Mouse (Mus musculus) forebrain, embryonic 13.5 days (tissue): ENCODE results near the gene Lurap1. TPM values are rescaled to one million over a fixed set of nuclear protein-coding genes. Genes with fewer than 3 reads are reported as not detected.

Source experiments
- ATAC-seq: fragments of 200-750 bp; cut with Nextera tagmentation; 2 replicates; pipeline ENCODE4 v1.8.0; 2017
- H3K27ac ChIP-seq: fragments of 300-500 bp; sonication (generic); 2 replicates; pipeline ENCODE4 v1.5.1; 2015; ENCODE audit warnings: inconsistent platforms, mild to moderate bottlenecking, moderate library complexity
- H3K27me3 ChIP-seq: fragments of 300-500 bp; sonication (generic); 2 replicates; pipeline ENCODE4 v1.6.1; 2015; ENCODE audit warnings: mild to moderate bottlenecking, inconsistent platforms
- H3K36me3 ChIP-seq: fragments of 300-500 bp; sonication (generic); 2 replicates; pipeline ENCODE4 v1.6.1; 2015; ENCODE audit warnings: mild to moderate bottlenecking, inconsistent platforms; ENCODE audit not compliant: poor library complexity, severe bottlenecking
- H3K4me1 ChIP-seq: fragments of 300-500 bp; sonication (generic); 2 replicates; pipeline ENCODE4 v1.6.1; 2015; ENCODE audit warnings: inconsistent platforms
- H3K4me2 ChIP-seq: fragments of 300-500 bp; sonication (generic); 2 replicates; pipeline ENCODE4 v1.6.1; 2015; ENCODE audit warnings: inconsistent platforms, mild to moderate bottlenecking, moderate library complexity
- H3K4me3 ChIP-seq: fragments of 300-500 bp; sonication (generic); 2 replicates; pipeline ENCODE4 v1.5.1; 2015; ENCODE audit warnings: mild to moderate bottlenecking, inconsistent platforms
- H3K9ac ChIP-seq: fragments of 300-500 bp; sonication (generic); 2 replicates; pipeline ENCODE4 v1.6.1; 2015; ENCODE audit warnings: mild to moderate bottlenecking, inconsistent platforms
- H3K9me3 ChIP-seq: fragments of 300-500 bp; sonication (generic); replicated peaks from 2 replicates; pipeline ENCODE4 v1.6.1; 2016; ENCODE audit warnings: inconsistent platforms
- WGBS: fragments of 180-500 bp; shearing (Covaris S2); methylation state at CpG from one replicate; pipeline ENCODE4 v1.1.7; 2015; 5-methylcytosine and 5-hydroxymethylcytosine counted together
- polyA plus RNA-seq: library from polyadenylated mRNA; unstranded; fragments of >200 nt; fragmentation: Nextera tagmentation; extraction: Ambion mirVana; gene quantifications from 2 replicates; pipeline ENCODE4 v1.2.1, GENCODE M21; 2015

The Lurap1 gene
- polyA plus RNA-seq, result 2.0 and 2.3 TPM in 2 replicates

- Histone ChIP-seq H3K4me3 (peak within 1 kb of the TSS; percentile 73), H3K4me1 (peaks cover 21% of the 10 kb centered on the region), H3K36me3 (peaks cover 46% of the 10 kb centered on the region), H3K27me3 (no peaks in the 10 kb centered on the region), H3K9me3 (no peaks in the 10 kb centered on the region), H3K4me2 (peak within 1 kb of the TSS; percentile 71), H3K27ac (peak within 1 kb of the TSS; percentile 80), H3K9ac (peak within 1 kb of the TSS; percentile 91)
- no peak for ATAC-seq
- 82% methylated on average over 6 of the region's 6 CpGs for WGBS
These were observed at the start of gene Lurap1 for GRCm38 (mm10) chr4:116151238-116151637. TSS of gene Lurap1 (minus strand) at chr4:116151338.

GRCm38 (mm10) chr4:116198422-116198821, 47.3 kb upstream of the Lurap1 start:
- H3K36me3 ChIP-seq, result no peaks in the 10 kb centered on the region
- no peaks in the 10 kb centered on the region for H3K4me1 ChIP-seq
- 86% methylated on average over 2 of the region's 2 CpGs for WGBS
- H3K27me3 ChIP-seq, result no peaks in the 10 kb centered on the region
- no peak overlapping the region for H3K4me3 ChIP-seq
- H3K4me2 ChIP-seq, result no peak overlapping the region
- no peaks in the 10 kb centered on the region for H3K9me3 ChIP-seq
- H3K9ac ChIP-seq, result no peak overlapping the region
- no peak for ATAC-seq
- H3K27ac ChIP-seq, result no peak overlapping the region

DNA sequence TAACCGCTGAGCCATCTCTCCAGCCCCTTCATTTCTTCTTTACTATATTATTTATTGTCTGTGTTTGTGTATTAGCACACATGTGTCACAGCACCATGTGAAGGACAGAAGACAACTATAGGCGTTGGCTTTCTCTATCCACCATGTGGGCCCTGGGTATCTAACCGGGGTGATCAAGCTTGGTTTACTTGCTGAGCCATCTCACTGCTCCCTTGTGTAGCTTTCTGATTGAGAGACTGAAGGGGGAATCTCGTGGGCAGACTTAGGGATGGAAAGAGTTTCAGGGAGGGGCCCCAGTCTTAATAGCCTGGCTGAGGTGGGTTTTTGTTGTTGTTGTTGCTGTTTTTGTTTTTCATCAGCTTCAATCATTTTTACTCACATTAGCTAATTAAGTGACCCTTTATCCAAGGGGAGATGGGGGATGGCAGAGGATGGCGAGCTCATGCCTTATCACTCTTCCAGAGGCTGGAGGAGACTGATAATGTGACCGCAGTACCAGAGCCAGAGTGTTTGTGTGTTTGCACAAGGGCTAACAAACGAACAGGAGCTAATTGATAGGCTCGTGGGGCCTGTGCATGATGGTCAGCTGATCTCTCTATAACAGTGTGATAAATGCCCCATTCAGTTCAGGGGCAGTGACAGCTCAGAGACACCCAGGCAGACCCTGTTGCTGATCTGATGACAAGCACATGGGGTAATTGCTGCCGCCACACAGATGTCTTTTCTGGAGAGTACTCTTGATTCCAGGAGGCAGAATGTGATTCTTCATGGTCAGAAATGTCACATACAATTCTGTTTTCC, 42.6 kb upstream of the Lurap1 start:
- no peaks in the 10 kb centered on the region for H3K27me3 ChIP-seq
- no peaks in the 10 kb centered on the region for H3K4me1 ChIP-seq
- H3K27ac ChIP-seq, result no peak overlapping the region
- H3K9ac ChIP-seq, result no peak overlapping the region
- 68% methylated on average over 9 of the region's 9 CpGs for WGBS
- no peak overlapping the region for H3K4me2 ChIP-seq
- H3K9me3 ChIP-seq, result no peaks in the 10 kb centered on the region
- ATAC-seq, result no peak
- H3K4me3 ChIP-seq, result no peak overlapping the region
- no peaks in the 10 kb centered on the region for H3K36me3 ChIP-seq

GRCm38 (mm10) chr4:116192286-116192835, 41.2 kb upstream of the Lurap1 start:
- Histone ChIP-seq H3K4me3 (no peak overlapping the region), H3K9me3 (no peaks in the 10 kb centered on the region), H3K36me3 (no peaks in the 10 kb centered on the region), H3K9ac (no peak overlapping the region), H3K4me1 (no peaks in the 10 kb centered on the region), H3K4me2 (no peak overlapping the region), H3K27me3 (no peaks in the 10 kb centered on the region), H3K27ac (no peak overlapping the region)
- 63% methylated on average over 4 of the region's 4 CpGs for WGBS
- ATAC-seq, result no peak

DNA sequence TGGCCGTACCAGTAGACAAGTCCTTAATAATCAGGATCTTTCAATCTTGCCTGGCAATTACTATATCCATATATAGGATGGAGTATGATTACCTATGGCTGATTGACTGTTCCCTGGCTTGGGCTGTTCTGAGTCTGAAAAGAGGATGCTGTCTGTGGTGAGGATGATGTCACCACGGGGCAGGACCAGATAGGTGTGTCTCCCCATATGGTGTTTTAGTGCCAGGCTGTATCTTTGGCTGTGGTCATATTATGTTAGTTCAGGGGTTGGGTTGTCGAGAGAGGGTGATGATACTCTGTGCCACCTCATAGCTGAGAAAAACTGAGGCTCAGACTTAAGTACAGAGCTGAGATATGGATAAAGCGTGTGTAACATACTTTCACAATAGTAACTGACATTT, 33.9 kb upstream of the Lurap1 start:
- Histone ChIP-seq H3K4me3 (no peak overlapping the region), H3K4me1 (no peaks in the 10 kb centered on the region), H3K9ac (no peak overlapping the region), H3K9me3 (no peaks in the 10 kb centered on the region), H3K27ac (no peak overlapping the region), H3K36me3 (no peaks in the 10 kb centered on the region), H3K27me3 (no peaks in the 10 kb centered on the region), H3K4me2 (no peak overlapping the region)
- WGBS, result 93% methylated on average over 4 of the region's 4 CpGs
- ATAC-seq, result no peak

- Histone ChIP-seq H3K4me2 (peak overlapping the region; percentile 26; the same call in 1 of the 2 replicates), H3K9ac (peak overlapping the region; percentile 37; the same call in 1 of the 2 replicates), H3K4me3 (no peak overlapping the region), H3K27me3 (no peaks in the 10 kb centered on the region), H3K9me3 (no peaks in the 10 kb centered on the region), H3K36me3 (no peaks in the 10 kb centered on the region), H3K27ac (no peak overlapping the region), H3K4me1 (no peaks in the 10 kb centered on the region)
- no peak for ATAC-seq
- WGBS, result 6% methylated on average over 12 of the region's 12 CpGs
These were observed 31.6 kb upstream of the Lurap1 start for GRCm38 (mm10) chr4:116182745-116183144.

DNA sequence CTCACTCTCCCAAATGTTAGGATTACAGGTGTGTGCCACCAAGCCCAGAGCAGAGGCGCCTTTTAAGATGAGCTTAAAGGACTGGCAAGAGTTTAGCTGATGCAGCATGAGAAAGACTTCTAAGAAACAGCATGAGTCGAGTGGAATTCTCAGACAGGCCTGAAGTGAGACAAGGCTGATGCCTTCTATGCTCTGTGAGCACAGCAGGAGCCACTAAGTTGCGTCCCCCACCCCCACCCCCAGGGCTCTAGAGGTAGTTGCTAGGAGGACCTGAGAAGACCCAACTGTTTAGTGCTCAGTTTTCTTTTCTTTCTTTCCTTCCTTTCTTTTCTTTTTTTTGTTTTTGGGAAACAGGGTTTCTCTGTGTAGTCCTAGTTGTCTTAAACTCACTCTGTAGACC, 30.9 kb upstream of the Lurap1 start:
- no peaks in the 10 kb centered on the region for H3K9me3 ChIP-seq
- H3K9ac ChIP-seq, result no peak overlapping the region
- H3K4me1 ChIP-seq, result 0 out of 2 replicates have a peak, but pooled peaks cover 3% of the 10 kb centered on the region
- H3K4me3 ChIP-seq, result no peak overlapping the region
- ATAC-seq, result no peak
- no peak overlapping the region for H3K27ac ChIP-seq
- H3K36me3 ChIP-seq, result no peaks in the 10 kb centered on the region
- H3K27me3 ChIP-seq, result no peaks in the 10 kb centered on the region
- WGBS, result 12% methylated on average over 3 of the region's 3 CpGs
- no peak overlapping the region for H3K4me2 ChIP-seq

- no peak overlapping the region for H3K9ac ChIP-seq
- H3K27me3 ChIP-seq, result no peaks in the 10 kb centered on the region
- no peaks in the 10 kb centered on the region for H3K36me3 ChIP-seq
- H3K27ac ChIP-seq, result no peak overlapping the region
- H3K9me3 ChIP-seq, result no peaks in the 10 kb centered on the region
- H3K4me1 ChIP-seq, result peaks cover 29% of the 10 kb centered on the region
- WGBS, result 47% methylated on average over 5 of the region's 5 CpGs
- no peak overlapping the region for H3K4me3 ChIP-seq
- ATAC-seq, result no peak
- H3K4me2 ChIP-seq, result no peak overlapping the region
These were observed 26.0 kb upstream of the Lurap1 start for GRCm38 (mm10) chr4:116177140-116177539.

GRCm38 (mm10) chr4:116176543-116176988, 25.4 kb upstream of the Lurap1 start:
- 30% methylated on average over 10 of the region's 10 CpGs for WGBS
- H3K4me3 ChIP-seq, result 0 out of 2 replicates have a peak overlapping the region, but pooled peaks have one; percentile 7
- no peaks in the 10 kb centered on the region for H3K9me3 ChIP-seq
- peak overlapping the region; percentile 62 for H3K27ac ChIP-seq
- peak; percentile 87 for ATAC-seq
- no peaks in the 10 kb centered on the region for H3K27me3 ChIP-seq
- H3K9ac ChIP-seq, result no peak overlapping the region
- peak overlapping the region; percentile 42 for H3K4me2 ChIP-seq
- H3K4me1 ChIP-seq, result peaks cover 29% of the 10 kb centered on the region
- no peaks in the 10 kb centered on the region for H3K36me3 ChIP-seq

DNA sequence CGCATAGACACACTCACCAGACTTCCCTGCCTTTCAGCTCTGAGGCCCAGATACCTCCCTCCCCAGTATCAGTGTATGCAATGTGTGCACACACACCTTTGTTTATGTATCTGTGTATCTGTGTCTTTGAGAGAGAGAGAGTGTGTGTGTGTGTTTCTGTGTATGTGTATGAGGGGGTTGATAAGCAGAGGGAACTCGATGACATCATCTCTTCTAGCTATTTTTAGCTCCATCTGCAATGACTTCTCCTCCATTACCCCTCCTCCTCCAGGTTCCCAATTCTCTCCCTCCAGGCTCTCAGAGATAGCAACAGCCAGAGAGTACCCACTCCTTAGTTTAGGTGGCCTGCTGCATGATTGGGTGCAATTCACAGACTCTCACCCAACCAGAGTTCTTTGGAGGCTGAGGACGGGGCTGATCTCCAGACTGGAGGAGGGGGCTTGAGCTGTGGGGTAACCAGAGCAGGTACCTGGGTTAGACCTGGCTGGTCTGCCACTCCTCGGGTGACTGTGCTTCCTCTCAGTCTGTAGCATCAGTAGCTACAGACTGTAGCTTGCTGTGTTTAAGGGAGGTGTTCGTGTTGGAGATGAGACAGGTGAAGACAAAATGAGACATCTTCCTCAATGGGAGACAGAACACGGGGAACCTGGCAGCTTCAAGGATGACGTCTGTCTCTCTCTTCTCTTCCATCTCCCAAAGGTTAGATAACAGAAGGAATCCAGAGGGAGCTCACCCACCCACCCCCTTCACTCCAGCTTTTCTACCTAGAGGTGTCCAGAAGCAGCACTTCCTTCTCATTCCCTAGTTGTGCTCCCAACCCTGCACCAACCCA, 24.8 kb upstream of the Lurap1 start:
- Histone ChIP-seq H3K9ac (no peak overlapping the region), H3K9me3 (no peaks in the 10 kb centered on the region), H3K4me2 (peak overlapping the region; percentile 42; the same call in 1 of the 2 replicates), H3K4me1 (peaks cover 29% of the 10 kb centered on the region), H3K36me3 (no peaks in the 10 kb centered on the region), H3K4me3 (0 out of 2 replicates have a peak overlapping the region, but pooled peaks have one; percentile 7), H3K27me3 (no peaks in the 10 kb centered on the region), H3K27ac (peak overlapping the region; percentile 62)
- 73% methylated on average over 7 of the region's 7 CpGs for WGBS
- no peak; the same call in 1 of the 2 replicates for ATAC-seq

- H3K27ac ChIP-seq, result no peak overlapping the region
These were observed 24.0 kb upstream of the Lurap1 start for GRCm38 (mm10) chr4:116175136-116175535.

More at GRCm38 (mm10) chr4:116175136-116175535, 24.0 kb upstream of the Lurap1 start:
- no peak for ATAC-seq
- Histone ChIP-seq H3K36me3 (no peaks in the 10 kb centered on the region), H3K4me3 (no peak overlapping the region), H3K27me3 (no peaks in the 10 kb centered on the region), H3K9ac (no peak overlapping the region), H3K4me1 (peaks cover 29% of the 10 kb centered on the region), H3K9me3 (no peaks in the 10 kb centered on the region), H3K4me2 (no peak overlapping the region)
